Mouse (Mus musculus) forebrain, embryonic 14.5 days (tissue): ENCODE data around the gene Trp53rka. TPM values are rescaled to one million over a fixed set of nuclear protein-coding genes. Genes with fewer than 3 reads are reported as not detected.

Experiments used
- ATAC-seq: fragments of 200-750 bp; cut with Nextera tagmentation; 2 replicates; pipeline ENCODE4 v1.8.0; 2017; ENCODE audit warnings: mild to moderate bottlenecking, moderate library complexity
- DNase-seq: peaks from one replicate; pipeline ENCODE4 v3.0.0-alpha.2; 2015; ENCODE audit warnings: low spot score
- H3K27ac ChIP-seq: fragments of 300-500 bp; sonication (generic); 2 replicates; pipeline ENCODE4 v1.5.1; 2014; ENCODE audit warnings: low read depth, mild to moderate bottlenecking, control low read depth, low read length, moderate library complexity
- H3K27me3 ChIP-seq: fragments of 300-500 bp; sonication (generic); replicated peaks from 2 replicates; pipeline ENCODE4 v1.6.1; 2014; ENCODE audit warnings: low read length, control low read depth, mixed read lengths; ENCODE audit not compliant: control insufficient read depth, insufficient read depth
- H3K36me3 ChIP-seq: fragments of 300-500 bp; sonication (generic); 2 replicates; pipeline ENCODE4 v1.6.1; 2014; ENCODE audit warnings: low read length, control low read depth; ENCODE audit not compliant: control insufficient read depth, insufficient read depth
- H3K4me1 ChIP-seq: fragments of 300-500 bp; sonication (generic); 2 replicates; pipeline ENCODE4 v1.6.1; 2014; ENCODE audit warnings: antibody characterized with exemption, low read length, control low read depth; ENCODE audit not compliant: control insufficient read depth, insufficient read depth
- H3K4me2 ChIP-seq: fragments of 300-500 bp; sonication (generic); 2 replicates; pipeline ENCODE4 v1.6.1; 2014; ENCODE audit warnings: mild to moderate bottlenecking, control low read depth, low read length
- H3K4me3 ChIP-seq: fragments of 300-500 bp; sonication (generic); 2 replicates; pipeline ENCODE4 v1.5.1; 2014; ENCODE audit warnings: low read depth, low read length, control low read depth
- H3K9ac ChIP-seq: fragments of 300-500 bp; sonication (generic); 2 replicates; pipeline ENCODE4 v1.6.1; 2014; ENCODE audit warnings: mild to moderate bottlenecking, low read length, control low read depth, moderate library complexity
- H3K9me3 ChIP-seq: fragments of 300-500 bp; sonication (generic); replicated peaks from 2 replicates; pipeline ENCODE4 v1.6.1; 2016; ENCODE audit warnings: low read length, control low read depth, mixed read lengths; ENCODE audit not compliant: control insufficient read depth
- whole genome bisulfite sequencing: fragments of 180-500 bp; shearing (Covaris S2); extraction: QIAGEN DNeasy Blood & Tissue Kit; methylation state at CpG from one replicate; pipeline ENCODE4 v1.1.7; 2014; 5-methylcytosine and 5-hydroxymethylcytosine counted together
- polyA plus RNA-seq: library from polyadenylated mRNA; unstranded; fragments of >200 nt; fragmentation: Nextera tagmentation; extraction: Ambion mirVana; gene quantifications from 2 replicates; pipeline ENCODE4 v1.2.1, GENCODE M21; 2014

Gene Trp53rka
- polyA plus RNA-seq, 1 experiment from 2014 or later: 37.0 TPM

GRCm38 (mm10) chr2:165473003-165473402 lies 20.1 kb downstream of the Trp53rka start, which contains the start of gene Slc13a3:
Gene Slc13a3 (minus strand): TSS chr2:165473230.
- peaks cover 4% of the 10 kb centered on the region; the same call in 1 of the 2 replicates for H3K4me1 ChIP-seq
- peaks cover 6% of the 10 kb centered on the region; the same call in 1 of the 2 replicates for H3K27me3 ChIP-seq
- ATAC-seq: no peak
- H3K9me3 ChIP-seq: no peaks in the 10 kb centered on the region
- no peak within 1 kb of the TSS; the same call in 1 of the 2 replicates for H3K9ac ChIP-seq
- H3K4me3 ChIP-seq: 0 out of 2 replicates have a peak within 1 kb of the TSS, but pooled peaks have one; percentile 8
- DNase-seq: peak; percentile 24
- H3K4me2 ChIP-seq: peak within 1 kb of the TSS; percentile 38
- H3K36me3 ChIP-seq: no peaks in the 10 kb centered on the region
- no peak within 1 kb of the TSS for H3K27ac ChIP-seq
- WGBS: 1% methylated on average over 30 of the region's 35 CpGs

- H3K27ac ChIP-seq: no peak overlapping the region
- no peak overlapping the region for H3K4me3 ChIP-seq
- 94% methylated on average over 11 of the region's 11 CpGs for WGBS
- DNase-seq (no peak), ATAC-seq (no peak)
- no peak overlapping the region for H3K9ac ChIP-seq
- no peaks in the 10 kb centered on the region for H3K36me3 ChIP-seq
- H3K9me3 ChIP-seq: no peaks in the 10 kb centered on the region
- H3K27me3 ChIP-seq: peaks cover 6% of the 10 kb centered on the region; the same call in 1 of the 2 replicates
- peaks cover 4% of the 10 kb centered on the region; the same call in 1 of the 2 replicates for H3K4me1 ChIP-seq
- H3K4me2 ChIP-seq: no peak overlapping the region
Observed at GRCm38 (mm10) chr2:165471943-165472342, 21.2 kb downstream of the Trp53rka start.

- Histone ChIP-seq H3K36me3 (no peaks in the 10 kb centered on the region), H3K9ac (no peak overlapping the region), H3K4me1 (peaks cover 4% of the 10 kb centered on the region; the same call in 1 of the 2 replicates), H3K9me3 (no peaks in the 10 kb centered on the region), H3K4me2 (no peak overlapping the region), H3K27me3 (peaks cover 6% of the 10 kb centered on the region; the same call in 1 of the 2 replicates), H3K27ac (no peak overlapping the region), H3K4me3 (no peak overlapping the region)
- 36% methylated on average over 5 of the region's 5 CpGs for WGBS
- DNase-seq (no peak), ATAC-seq (no peak)
Observed at GRCm38 (mm10) chr2:165470167-165470566, 23.0 kb downstream of the Trp53rka start.

GRCm38 (mm10) chr2:165467824-165468452 lies 25.2 kb downstream of the Trp53rka start:
- no peak overlapping the region for H3K4me2 ChIP-seq
- no peaks in the 10 kb centered on the region for H3K36me3 ChIP-seq
- WGBS: 52% methylated on average over 15 of the region's 15 CpGs
- no peak overlapping the region for H3K27ac ChIP-seq
- peaks cover 6% of the 10 kb centered on the region; the same call in 1 of the 2 replicates for H3K27me3 ChIP-seq
- ATAC-seq (no peak), DNase-seq (peak; percentile 33)
- no peaks in the 10 kb centered on the region for H3K9me3 ChIP-seq
- no peak overlapping the region for H3K4me3 ChIP-seq
- no peak overlapping the region for H3K9ac ChIP-seq
- H3K4me1 ChIP-seq: peaks cover 4% of the 10 kb centered on the region; the same call in 1 of the 2 replicates

GRCm38 (mm10) chr2:165459663-165460062 lies 33.5 kb downstream of the Trp53rka start:
- H3K4me1 ChIP-seq: no peaks in the 10 kb centered on the region
- no peak for ATAC-seq
- H3K4me2 ChIP-seq: no peak overlapping the region
- H3K27me3 ChIP-seq: no peaks in the 10 kb centered on the region
- no peak for DNase-seq
- WGBS: 22% methylated on average over 7 of the region's 7 CpGs
- H3K9me3 ChIP-seq: no peaks in the 10 kb centered on the region
- H3K36me3 ChIP-seq: no peaks in the 10 kb centered on the region
- no peak overlapping the region for H3K4me3 ChIP-seq
- H3K27ac ChIP-seq: no peak overlapping the region
- H3K9ac ChIP-seq: no peak overlapping the region

- no peaks in the 10 kb centered on the region for H3K4me1 ChIP-seq
- DNase-seq (no peak), ATAC-seq (no peak)
- H3K4me2 ChIP-seq: no peak overlapping the region
- no peaks in the 10 kb centered on the region for H3K9me3 ChIP-seq
- no peaks in the 10 kb centered on the region for H3K36me3 ChIP-seq
- H3K27me3 ChIP-seq: no peaks in the 10 kb centered on the region
- WGBS: 57% methylated on average over 5 of the region's 5 CpGs
- no peak overlapping the region for H3K27ac ChIP-seq
- no peak overlapping the region for H3K9ac ChIP-seq
- H3K4me3 ChIP-seq: no peak overlapping the region
Observed at GRCm38 (mm10) chr2:165458189-165458588, 34.9 kb downstream of the Trp53rka start.

- H3K36me3 ChIP-seq: no peaks in the 10 kb centered on the region
- ATAC-seq (no peak), DNase-seq (no peak)
- H3K4me1 ChIP-seq: no peaks in the 10 kb centered on the region
- no peak overlapping the region for H3K27ac ChIP-seq
- H3K9ac ChIP-seq: no peak overlapping the region
- H3K4me3 ChIP-seq: no peak overlapping the region
- no peaks in the 10 kb centered on the region for H3K27me3 ChIP-seq
- H3K4me2 ChIP-seq: no peak overlapping the region
- no peaks in the 10 kb centered on the region for H3K9me3 ChIP-seq
- WGBS: 63% methylated on average over 2 of the region's 2 CpGs
Observed at GRCm38 (mm10) chr2:165456710-165457109, 36.4 kb downstream of the Trp53rka start.

- H3K4me1 ChIP-seq: no peaks in the 10 kb centered on the region
- H3K27ac ChIP-seq: no peak overlapping the region
- no peaks in the 10 kb centered on the region for H3K9me3 ChIP-seq
- 83% methylated on average over 12 of the region's 12 CpGs for WGBS
- no peak overlapping the region for H3K4me3 ChIP-seq
- H3K9ac ChIP-seq: no peak overlapping the region
- ATAC-seq: no peak
- no peak overlapping the region for H3K4me2 ChIP-seq
- no peaks in the 10 kb centered on the region for H3K36me3 ChIP-seq
- H3K27me3 ChIP-seq: no peaks in the 10 kb centered on the region
- DNase-seq: no peak
Observed at GRCm38 (mm10) chr2:165452730-165453693, 40.1 kb downstream of the Trp53rka start.
